Mouse (Mus musculus) embryonic facial prominence, embryonic 10.5 days (tissue): Measurements from ENCODE around the gene Fah. TPM values are rescaled to one million over a fixed set of nuclear protein-coding genes. Genes with fewer than 3 reads are reported as not detected.

ENCODE experiments used
- DNase-seq: peaks from one replicate; pipeline ENCODE4 v3.0.0-alpha.2; 2017; ENCODE audit warnings: low spot score
- H3K27ac ChIP-seq: fragments of 300-500 bp; sonication (generic); replicated peaks from 2 replicates; pipeline ENCODE4 v1.5.1; 2016; ENCODE audit warnings: mild to moderate bottlenecking
- H3K27me3 ChIP-seq: fragments of 300-500 bp; sonication (generic); replicated peaks from 2 replicates; pipeline ENCODE4 v1.6.1; 2016; ENCODE audit warnings: low read depth, mild to moderate bottlenecking; ENCODE audit not compliant: poor library complexity, severe bottlenecking
- H3K36me3 ChIP-seq: fragments of 300-500 bp; sonication (generic); replicated peaks from 2 replicates; pipeline ENCODE4 v1.6.1; 2016; ENCODE audit warnings: mild to moderate bottlenecking, moderate library complexity
- H3K4me1 ChIP-seq: fragments of 300-500 bp; sonication (generic); 2 replicates; pipeline ENCODE4 v1.6.1; 2016
- H3K4me3 ChIP-seq: fragments of 300-500 bp; sonication (generic); 2 replicates; pipeline ENCODE4 v1.5.1; 2016; ENCODE audit warnings: mild to moderate bottlenecking, moderate library complexity
- H3K9me3 ChIP-seq: fragments of 300-500 bp; sonication (generic); 2 replicates; pipeline ENCODE4 v1.6.1; 2016; ENCODE audit warnings: mild to moderate bottlenecking
- WGBS: fragments of 180-500 bp; shearing (Covaris S2); methylation state at CpG from one replicate; pipeline ENCODE4 v1.1.7; 2016; 5-methylcytosine and 5-hydroxymethylcytosine counted together
- polyA plus RNA-seq: library from polyadenylated mRNA; unstranded; fragments of >200 nt; fragmentation: Nextera tagmentation; extraction: Ambion mirVana; gene quantifications from 2 replicates; pipeline ENCODE4 v1.2.1, GENCODE M21; 2016

Gene Fah
- polyA plus RNA-seq, 1 experiment from 2014 or later, result 1.8 TPM

- 87% methylated on average over 2 of the region's 2 CpGs for WGBS
- DNase-seq, result no peak
Measured at GRCm38 (mm10) chr7:84551472-84551871, 55.0 kb downstream of the Fah start.

GRCm38 (mm10) chr7:84546667-84547066, 59.9 kb downstream of the Fah start:
- 80% methylated on average over 4 of the region's 4 CpGs for WGBS
- Histone ChIP-seq H3K27ac (no peak overlapping the region), H3K4me3 (no peak overlapping the region), H3K4me1 (no peaks in the 10 kb centered on the region), H3K36me3 (no peaks in the 10 kb centered on the region), H3K27me3 (no peaks in the 10 kb centered on the region), H3K9me3 (no peaks in the 10 kb centered on the region)
- DNase-seq, result no peak

More at GRCm38 (mm10) chr7:84551472-84551871, 55.0 kb downstream of the Fah start:
- no peak overlapping the region for H3K27ac ChIP-seq
- no peak overlapping the region for H3K4me3 ChIP-seq
- no peaks in the 10 kb centered on the region for H3K27me3 ChIP-seq
- H3K9me3 ChIP-seq, result no peaks in the 10 kb centered on the region
- H3K4me1 ChIP-seq, result peaks cover 4% of the 10 kb centered on the region
- no peaks in the 10 kb centered on the region for H3K36me3 ChIP-seq

- Histone ChIP-seq H3K4me1 (no peaks in the 10 kb centered on the region), H3K9me3 (no peaks in the 10 kb centered on the region), H3K27me3 (no peaks in the 10 kb centered on the region), H3K4me3 (no peak overlapping the region), H3K36me3 (no peaks in the 10 kb centered on the region), H3K27ac (no peak overlapping the region)
- WGBS, result 82% methylated on average over 4 of the region's 4 CpGs
- DNase-seq, result no peak
Measured at GRCm38 (mm10) chr7:84544946-84545345, 61.6 kb downstream of the Fah start.

Other genes starting within 250 kb of the Fah start
- 20.7 and 22.2 TPM in 2 replicates for gene Arnt2, start 196.5 kb downstream of the Fah start, polyA plus RNA-seq
- gene Gm2115, start 77.8 kb downstream of the Fah start, polyA plus RNA-seq, result 0.02 TPM in 1 of 2 replicates, not detected in the other
- 158 and 162 TPM in 2 replicates for gene Zfand6, start 83.2 kb upstream of the Fah start, polyA plus RNA-seq
- gene Olfr291, start 246.8 kb upstream of the Fah start, polyA plus RNA-seq, result not detected in 2 replicates